Comparison of ENCODE assay signal across 11 mouse cellular contexts in the genomic region with DNA sequence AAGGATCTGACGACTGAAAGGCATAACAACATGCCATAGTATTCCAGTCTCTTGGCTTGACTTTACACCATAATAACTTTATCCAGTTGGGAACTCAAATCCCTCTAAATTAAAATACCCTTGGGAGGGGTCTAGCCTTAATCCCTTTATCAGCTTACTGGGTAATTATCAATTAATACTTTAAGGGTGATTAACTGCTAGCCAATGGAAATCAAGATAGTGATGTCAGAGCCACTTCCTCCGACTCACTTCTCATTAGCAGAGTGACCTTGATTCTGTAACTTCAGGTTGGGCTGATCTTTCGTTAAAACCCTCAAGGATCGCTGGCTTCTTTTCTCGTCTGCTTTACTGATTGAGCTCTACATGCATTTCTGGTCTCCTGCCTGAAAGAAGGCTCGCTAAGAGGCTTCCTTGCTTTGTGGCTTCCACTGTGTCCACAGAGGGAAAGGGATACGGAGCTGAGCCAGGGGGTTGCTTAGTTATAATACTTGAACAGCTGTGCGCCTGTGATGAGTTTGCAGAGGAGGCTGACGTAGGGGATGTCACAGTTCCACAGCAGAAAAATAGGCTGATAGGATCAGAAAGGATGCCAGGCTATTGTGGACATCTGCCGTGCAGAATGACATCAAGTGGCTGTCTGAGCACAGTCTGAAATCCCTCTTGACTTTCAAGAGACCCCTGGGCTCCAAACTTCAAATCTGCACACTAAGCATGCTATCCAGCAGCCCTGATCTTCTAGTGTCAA.
DNase-seq lines count a peak whose midpoint lies in the region; ATAC-seq and TF ChIP-seq lines count a peak whose summit lies in the region.
"Had no signal": no experiment of that assay in that cellular context is flagged by ENCODE, and none has a peak within 500 bp of the region (broad histone marks: within the 10 kb centered on the region; RNA-seq: fewer than 3 reads in every experiment).

No protein-coding gene starts in this region.

- no peaks in the 10 kb centered on the region for H3K36me3 ChIP-seq in hindbrain, embryonic 16.5 days (ENCODE audit: control insufficient read depth, insufficient read depth, low read length)
- no peaks in the 10 kb centered on the region for H3K36me3 ChIP-seq in midbrain, embryonic 10.5 days
- no peaks in the 10 kb centered on the region for H3K36me3 ChIP-seq in intestine, embryonic 16.5 days (ENCODE audit: control insufficient read depth, insufficient read depth, low read length)
- H3K36me3 ChIP-seq: limb, embryonic 12.5 days had no signal

- 31% methylated on average over 10 of the region's 10 CpGs for WGBS in hindbrain, embryonic 16.5 days
- 22% methylated on average over 10 of the region's 10 CpGs for WGBS in midbrain, embryonic 10.5 days
- 57% methylated on average over 10 of the region's 10 CpGs for WGBS in intestine, embryonic 16.5 days
- 17% methylated on average over 10 of the region's 10 CpGs for WGBS in cerebellum, adult 2 months

- DNase-seq in layer of hippocampus, adult 11-12 months (ENCODE audit: low spot score), result peak; percentile 27
- DNase-seq in layer of hippocampus, adult 9-10 months (ENCODE audit: low spot score), result no peak
- peak; percentile 50 for DNase-seq in midbrain, embryonic 10.5 days (ENCODE audit: low spot score)
- peak; percentile 6 for DNase-seq in right cerebral cortex, postnatal 14 days
- DNase-seq in cerebellum, adult 2 months, result no peak
- DNase-seq: gastrocnemius, postnatal 36 days had no signal

- H3K4me3 ChIP-seq in hindbrain, embryonic 16.5 days (ENCODE audit: low read length), result no peak overlapping the region
- H3K4me3 ChIP-seq in midbrain, embryonic 10.5 days, result peak overlapping the region; percentile 31; the same call in 1 of the 2 replicates
- no peak overlapping the region for H3K4me3 ChIP-seq in intestine, embryonic 16.5 days (ENCODE audit: low read length)
- no peak overlapping the region for H3K4me3 ChIP-seq in cerebellum, adult 2 months (replicated peaks; ENCODE audit: insufficient read depth, low read depth, low read length)
- H3K4me3 ChIP-seq: limb, embryonic 12.5 days had no signal

- no peak overlapping the region; the same call in 1 of the 2 replicates for H3K4me2 ChIP-seq in hindbrain, embryonic 16.5 days (ENCODE audit: low read length)
- H3K4me2 ChIP-seq in intestine, embryonic 16.5 days (ENCODE audit: low read depth, low read length), result no peak overlapping the region
- H3K4me2 ChIP-seq: limb, embryonic 12.5 days had no signal

- peaks cover 9% of the 10 kb centered on the region for H3K4me1 ChIP-seq in hindbrain, embryonic 16.5 days (ENCODE audit: control insufficient read depth, insufficient read depth, low read depth, low read length)
- H3K4me1 ChIP-seq in midbrain, embryonic 10.5 days, result peaks cover 40% of the 10 kb centered on the region
- H3K4me1 ChIP-seq in intestine, embryonic 16.5 days (ENCODE audit: control insufficient read depth, insufficient read depth, low read length), result no peaks in the 10 kb centered on the region
- H3K4me1 ChIP-seq in cerebellum, adult 2 months (ENCODE audit: control insufficient read depth, insufficient read depth, low read length), result no peaks in the 10 kb centered on the region
- H3K4me1 ChIP-seq: limb, embryonic 12.5 days had no signal

- no peaks in the 10 kb centered on the region for H3K9me3 ChIP-seq in hindbrain, embryonic 16.5 days (ENCODE audit: control insufficient read depth, low read length)
- no peaks in the 10 kb centered on the region for H3K9me3 ChIP-seq in midbrain, embryonic 10.5 days (replicated peaks)
- no peaks in the 10 kb centered on the region for H3K9me3 ChIP-seq in intestine, embryonic 16.5 days (ENCODE audit: control insufficient read depth, low read length)
- H3K9me3 ChIP-seq: limb, embryonic 12.5 days had no signal

- no peak for TF ChIP-seq CTCF in cerebellum, adult 2 months (IDR thresholded peaks at IDR 0.05; ENCODE audit: borderline replicate concordance, insufficient read depth, low read depth, low read length)

- ATAC-seq in hindbrain, embryonic 16.5 days, result peak; percentile 79
- ATAC-seq in intestine, embryonic 16.5 days, result no peak
- no peak for ATAC-seq in erythroblast, adult 5-6 weeks (replicated peaks; ENCODE audit: low FRiP score, poor library complexity, severe bottlenecking)
- ATAC-seq: inflammation-experienced regulatory T-cells, adult 6 months had no signal

- TF ChIP-seq POLR2A in cerebellum, adult 2 months (IDR thresholded peaks at IDR 0.05; ENCODE audit: borderline replicate concordance, insufficient read depth, low read length), result no peak

- peak overlapping the region; percentile 14; the same call in 1 of the 2 replicates for H3K9ac ChIP-seq in hindbrain, embryonic 16.5 days (ENCODE audit: low read depth, low read length)
- no peak overlapping the region for H3K9ac ChIP-seq in intestine, embryonic 16.5 days (ENCODE audit: low read depth, low read length)
- H3K9ac ChIP-seq: limb, embryonic 12.5 days had no signal

- H3K27me3 ChIP-seq in hindbrain, embryonic 16.5 days (replicated peaks; ENCODE audit: control insufficient read depth, insufficient read depth, low read length), result no peaks in the 10 kb centered on the region
- H3K27me3 ChIP-seq in midbrain, embryonic 10.5 days (ENCODE audit: low read depth, poor library complexity, severe bottlenecking), result peaks cover 10% of the 10 kb centered on the region; the same call in 1 of the 2 replicates
- no peaks in the 10 kb centered on the region for H3K27me3 ChIP-seq in intestine, embryonic 16.5 days (replicated peaks; ENCODE audit: control insufficient read depth, insufficient read depth, low read length)
- H3K27me3 ChIP-seq in cerebellum, adult 2 months (ENCODE audit: control insufficient read depth, insufficient read depth, low read length), result no peaks in the 10 kb centered on the region
- H3K27me3 ChIP-seq: limb, embryonic 12.5 days had no signal

- no peak overlapping the region for H3K27ac ChIP-seq in hindbrain, embryonic 16.5 days (ENCODE audit: low read depth, low read length)
- H3K27ac ChIP-seq in midbrain, embryonic 10.5 days (replicated peaks), result peak overlapping the region; percentile 13; the same call in 1 of the 2 replicates
- no peak overlapping the region for H3K27ac ChIP-seq in intestine, embryonic 16.5 days (ENCODE audit: low read length)
- H3K27ac ChIP-seq in cerebellum, adult 2 months (ENCODE audit: insufficient read depth, low read length), result no peak overlapping the region
- H3K27ac ChIP-seq: limb, embryonic 12.5 days had no signal

Comparison
In these comparisons a context has a peak if more than half of its experiments do, and no peak if none do; other contexts are left out.
1. DNase-seq: peak in layer of hippocampus, adult 11-12 months (single experiment), midbrain, embryonic 10.5 days (single experiment) and right cerebral cortex, postnatal 14 days (single experiment); none in layer of hippocampus, adult 9-10 months (single experiment) and cerebellum, adult 2 months (0 of 2).